Mouse (Mus musculus): ENCODE data around the gene Snrnp35. TPM values are rescaled to one million over a fixed set of nuclear protein-coding genes. Genes with fewer than 3 reads are reported as not detected.
"Not testable (repeated sequence)": the region's sequence is repeated elsewhere in the genome, so short reads cannot be mapped to it uniquely, and the experiment has no call there.

Gene Snrnp35
- polyA plus RNA-seq, 1 experiment from 2014 or later: 24.9 TPM

- no peak overlapping the region for H3K4me3 ChIP-seq
- no peak for ATAC-seq (replicated peaks)
- no peak overlapping the region for H3K4me2 ChIP-seq (replicated peaks)
- no peaks in the 10 kb centered on the region for H3K27me3 ChIP-seq
- H3K9ac ChIP-seq (replicated peaks): no peak overlapping the region
- H3K36me3 ChIP-seq: peaks cover 20% of the 10 kb centered on the region
- H3K9me3 ChIP-seq: no peaks in the 10 kb centered on the region
- WGBS: 90% methylated on average over 11 of the region's 11 CpGs
- H3K4me1 ChIP-seq: peaks cover 11% of the 10 kb centered on the region
- no peak overlapping the region for H3K27ac ChIP-seq (replicated peaks)
Observed at GRCm38 (mm10) chr5:124493455-124493854, 10.5 kb downstream of the Snrnp35 start.

- Histone ChIP-seq H3K9me3 (no peaks in the 10 kb centered on the region), H3K9ac (replicated peaks) (no peak overlapping the region), H3K4me2 (replicated peaks) (no peak overlapping the region), H3K27me3 (no peaks in the 10 kb centered on the region), H3K36me3 (peaks cover 14% of the 10 kb centered on the region), H3K4me3 (no peak overlapping the region), H3K27ac (replicated peaks) (peak overlapping the region; percentile 51), H3K4me1 (peaks cover 11% of the 10 kb centered on the region)
- WGBS: 59% methylated on average over 7 of the region's 7 CpGs
- ATAC-seq (replicated peaks): no peak
Observed at GRCm38 (mm10) chr5:124495547-124495946, 12.6 kb downstream of the Snrnp35 start.

DNA sequence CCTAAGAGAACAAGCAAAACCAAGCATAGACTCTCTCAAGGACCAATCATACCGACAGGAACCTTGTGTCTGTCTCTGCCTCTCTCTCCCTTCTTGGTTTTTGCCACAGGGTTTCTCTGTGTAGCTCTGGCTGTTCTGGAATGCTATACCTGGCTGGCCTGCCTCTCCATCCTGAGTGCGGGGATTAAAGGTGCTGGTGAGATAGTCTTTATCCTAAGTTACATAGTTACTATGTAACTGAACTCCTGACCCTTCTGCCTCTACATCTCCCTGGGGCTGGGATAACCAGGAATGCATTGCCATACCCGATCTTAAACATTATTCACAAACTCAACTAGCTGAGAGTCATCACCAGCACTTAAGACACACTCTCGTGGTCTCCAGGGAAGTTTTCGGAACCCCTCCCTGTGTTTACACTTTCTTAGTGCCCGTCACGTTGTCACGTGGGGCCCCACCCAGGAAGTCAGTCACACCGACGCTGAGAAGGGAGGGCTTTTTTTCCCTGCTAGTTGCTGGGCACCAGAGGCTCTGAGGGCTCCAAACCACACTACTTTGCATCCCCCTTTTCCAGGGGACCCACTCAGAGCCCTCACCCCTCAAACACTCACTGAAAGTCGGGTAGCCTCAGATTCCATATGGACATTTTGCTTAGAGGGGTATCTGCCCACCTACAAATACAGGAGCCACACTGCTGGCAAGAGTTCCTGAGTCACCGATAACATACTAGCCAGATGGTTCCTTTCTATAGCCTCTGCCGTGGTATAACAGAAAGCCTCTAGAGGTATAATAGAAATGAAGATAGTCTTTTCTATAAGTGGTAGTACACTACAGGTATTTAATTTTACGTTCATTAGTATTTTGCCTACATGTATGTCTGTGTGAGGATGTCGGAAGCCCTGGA is 13.9 kb downstream of the Snrnp35 start:
- Histone ChIP-seq H3K4me1 (peaks cover 11% of the 10 kb centered on the region), H3K4me2 (replicated peaks) (no peak overlapping the region), H3K36me3 (peaks cover 6% of the 10 kb centered on the region), H3K27me3 (no peaks in the 10 kb centered on the region), H3K27ac (replicated peaks) (no peak overlapping the region; the same call in 1 of the 2 replicates), H3K9me3 (no peaks in the 10 kb centered on the region), H3K4me3 (no peak overlapping the region), H3K9ac (replicated peaks) (no peak overlapping the region)
- WGBS: 89% methylated on average over 15 of the region's 15 CpGs
- no peak for ATAC-seq (replicated peaks)

DNA sequence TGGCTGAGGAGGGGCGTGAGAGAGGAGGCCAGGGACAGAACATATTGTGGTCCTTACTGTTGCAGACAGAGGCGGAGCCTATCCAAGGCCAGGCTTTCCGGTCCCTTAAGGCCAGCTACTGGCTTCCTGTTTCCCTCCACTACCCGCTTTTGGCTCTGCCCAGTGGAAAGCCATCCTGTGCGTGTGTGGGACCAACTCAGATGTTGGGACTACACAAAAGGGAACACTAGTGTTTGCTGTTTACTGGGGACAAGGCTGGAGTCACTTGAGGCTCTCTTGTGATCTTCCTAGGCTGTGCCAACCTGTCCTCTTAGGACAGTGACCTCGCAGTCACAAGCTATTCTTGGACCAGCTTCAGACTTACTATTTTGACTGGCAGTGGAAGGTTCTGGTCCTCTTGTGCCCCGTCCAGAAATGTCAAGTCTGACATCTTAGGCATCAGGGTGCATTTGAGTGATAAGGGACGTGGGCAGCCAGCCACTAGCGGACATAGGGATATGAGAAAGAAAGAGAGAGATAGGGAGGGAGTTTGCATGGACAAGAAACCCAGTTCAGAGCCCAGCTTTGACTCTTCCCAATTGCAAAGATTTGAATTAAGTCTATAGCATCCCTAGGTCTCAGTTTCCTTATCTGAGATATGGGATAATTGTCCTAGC is 15.4 kb downstream of the Snrnp35 start:
- ATAC-seq (replicated peaks): no peak
- Histone ChIP-seq H3K36me3 (peaks cover 7% of the 10 kb centered on the region; the same call in 1 of the 2 replicates), H3K9ac (replicated peaks) (no peak overlapping the region), H3K27ac (replicated peaks) (no peak overlapping the region), H3K27me3 (no peaks in the 10 kb centered on the region), H3K4me1 (peaks cover 11% of the 10 kb centered on the region), H3K4me3 (no peak overlapping the region), H3K4me2 (replicated peaks) (no peak overlapping the region), H3K9me3 (no peaks in the 10 kb centered on the region)
- WGBS: 83% methylated on average over 9 of the region's 9 CpGs

DNA sequence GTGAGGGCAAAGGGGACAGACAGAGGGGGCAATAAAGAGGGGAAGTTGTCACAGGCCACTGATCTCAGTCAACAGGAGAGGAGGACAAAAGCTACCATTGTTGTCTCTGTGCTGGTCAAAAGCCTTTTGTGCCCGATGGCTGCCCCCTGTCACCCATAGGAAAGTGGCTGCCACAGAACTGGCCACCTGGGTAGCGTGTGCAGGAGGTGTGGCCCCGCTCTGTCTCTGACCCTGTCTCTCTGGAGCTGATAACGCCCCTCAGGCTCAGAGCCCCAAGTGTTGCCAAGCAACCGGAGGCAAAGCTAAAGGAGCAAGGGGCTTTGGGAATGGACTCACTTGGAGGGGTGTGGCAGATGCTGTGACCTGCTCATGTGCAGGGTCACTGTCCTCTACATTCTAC is 16.1 kb downstream of the Snrnp35 start:
- no peak for ATAC-seq (replicated peaks)
- 24% methylated on average over 5 of the region's 5 CpGs for WGBS
- H3K36me3 ChIP-seq: peaks cover 7% of the 10 kb centered on the region; the same call in 1 of the 2 replicates

DNA sequence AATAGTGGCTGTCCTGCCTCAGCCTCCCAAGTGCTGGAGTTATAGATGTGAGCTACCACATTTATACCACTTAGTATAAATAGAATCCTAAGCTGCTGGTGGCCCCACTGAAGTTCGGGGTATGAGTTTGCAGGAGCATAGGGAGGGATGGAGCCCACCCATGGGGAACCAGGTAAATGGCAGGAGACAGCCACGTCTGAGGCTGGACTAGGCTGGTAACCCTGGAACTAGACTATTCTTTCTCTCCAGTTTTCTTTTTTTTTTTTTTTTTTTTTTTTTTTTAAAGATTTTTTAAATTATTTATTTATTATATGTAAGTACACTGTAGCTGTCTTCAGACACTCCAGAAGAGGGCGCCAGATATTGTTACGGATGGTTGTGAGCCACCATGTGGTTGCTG is 17.1 kb downstream of the Snrnp35 start:
- WGBS: 77% methylated on average over 4 of the region's 4 CpGs
- ATAC-seq (replicated peaks); H3K9me3 ChIP-seq; H3K9ac ChIP-seq (replicated peaks); H3K4me3 ChIP-seq; H3K27me3 ChIP-seq; H3K36me3 ChIP-seq; H3K27ac ChIP-seq (replicated peaks); H3K4me2 ChIP-seq (replicated peaks): not testable (repeated sequence)
- peaks cover 11% of the 10 kb centered on the region for H3K4me1 ChIP-seq

More for the DNA sequence above, 16.1 kb downstream of the Snrnp35 start:
- no peak overlapping the region for H3K27ac ChIP-seq (replicated peaks)
- H3K4me1 ChIP-seq: peaks cover 11% of the 10 kb centered on the region
- no peaks in the 10 kb centered on the region for H3K27me3 ChIP-seq
- H3K9ac ChIP-seq (replicated peaks): no peak overlapping the region
- no peaks in the 10 kb centered on the region for H3K9me3 ChIP-seq
- no peak overlapping the region for H3K4me3 ChIP-seq
- H3K4me2 ChIP-seq (replicated peaks): no peak overlapping the region

DNA sequence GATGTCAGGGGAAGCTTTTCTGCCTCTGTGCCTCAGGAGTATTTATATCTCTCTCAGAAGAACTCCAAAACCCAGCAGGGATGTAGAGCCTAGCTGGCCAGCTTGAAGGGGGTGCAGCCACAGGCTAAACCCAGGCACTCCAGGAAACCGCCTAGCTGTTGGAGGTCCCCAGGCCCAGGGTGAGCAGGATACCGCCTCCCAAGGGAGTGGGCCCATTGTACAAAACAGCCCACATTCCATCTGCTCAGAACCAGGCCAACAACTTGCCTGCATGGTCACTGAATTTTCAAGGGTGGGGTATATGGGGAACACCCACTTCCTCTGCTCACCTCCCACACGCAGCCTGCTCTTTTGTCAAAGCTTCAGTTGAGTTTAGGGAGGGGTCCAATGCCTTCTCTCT is 17.6 kb downstream of the Snrnp35 start:
- WGBS: over 99% methylated on average over 3 of the region's 3 CpGs
- H3K27ac ChIP-seq (replicated peaks): no peak overlapping the region

GRCm38 (mm10) chr5:124501541-124501940 is 18.6 kb downstream of the Snrnp35 start:
- Histone ChIP-seq H3K9me3 (no peaks in the 10 kb centered on the region), H3K27ac (replicated peaks) (no peak overlapping the region), H3K4me3 (no peak overlapping the region), H3K36me3 (peaks cover 7% of the 10 kb centered on the region; the same call in 1 of the 2 replicates), H3K9ac (replicated peaks) (no peak overlapping the region), H3K27me3 (no peaks in the 10 kb centered on the region), H3K4me1 (no peaks in the 10 kb centered on the region), H3K4me2 (replicated peaks) (no peak overlapping the region)
- 94% methylated on average over 10 of the region's 10 CpGs for WGBS
- ATAC-seq (replicated peaks): no peak

More for the DNA sequence above, 17.6 kb downstream of the Snrnp35 start:
- peaks cover 7% of the 10 kb centered on the region for H3K4me1 ChIP-seq
- no peaks in the 10 kb centered on the region for H3K9me3 ChIP-seq
- H3K9ac ChIP-seq (replicated peaks): no peak overlapping the region
- no peak for ATAC-seq (replicated peaks)
- no peaks in the 10 kb centered on the region for H3K27me3 ChIP-seq
- H3K36me3 ChIP-seq: peaks cover 7% of the 10 kb centered on the region; the same call in 1 of the 2 replicates
- H3K4me3 ChIP-seq: no peak overlapping the region
- no peak overlapping the region for H3K4me2 ChIP-seq (replicated peaks)

GRCm38 (mm10) chr5:124503742-124504141 is 20.8 kb downstream of the Snrnp35 start:
- Histone ChIP-seq H3K27me3 (no peaks in the 10 kb centered on the region), H3K9me3 (no peaks in the 10 kb centered on the region), H3K27ac (replicated peaks) (no peak overlapping the region), H3K36me3 (peaks cover 7% of the 10 kb centered on the region; the same call in 1 of the 2 replicates), H3K9ac (replicated peaks) (no peak overlapping the region), H3K4me3 (no peak overlapping the region), H3K4me2 (replicated peaks) (no peak overlapping the region), H3K4me1 (no peaks in the 10 kb centered on the region)
- ATAC-seq (replicated peaks): no peak
- WGBS: 61% methylated on average over 14 of the region's 14 CpGs

DNA sequence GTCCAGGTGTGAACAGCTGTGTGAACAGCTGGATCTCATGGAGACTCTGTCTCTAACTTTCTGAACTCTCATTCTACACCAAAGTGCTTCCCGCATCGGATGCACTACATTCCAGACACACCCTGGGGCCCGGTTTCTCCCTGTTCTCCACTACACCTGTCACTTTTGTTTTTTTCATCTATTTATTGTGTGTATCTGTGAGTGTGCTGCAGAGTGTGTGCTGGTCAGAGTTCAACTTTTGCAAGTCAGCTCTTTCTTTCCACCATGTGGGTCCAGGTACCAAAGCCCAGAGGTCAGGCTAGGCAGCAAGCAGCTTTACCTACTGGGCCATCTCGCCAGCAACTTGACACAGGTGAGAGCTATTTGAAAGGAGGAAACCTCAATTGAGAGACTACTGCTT is 22.3 kb downstream of the Snrnp35 start:
- no peaks in the 10 kb centered on the region for H3K27me3 ChIP-seq
- no peaks in the 10 kb centered on the region for H3K4me1 ChIP-seq
- no peaks in the 10 kb centered on the region for H3K9me3 ChIP-seq
- 92% methylated on average over 4 of the region's 4 CpGs for WGBS
- no peak overlapping the region for H3K9ac ChIP-seq (replicated peaks)
- no peak overlapping the region for H3K27ac ChIP-seq (replicated peaks)
- no peak for ATAC-seq (replicated peaks)
- no peak overlapping the region for H3K4me2 ChIP-seq (replicated peaks)
- peaks cover 7% of the 10 kb centered on the region; the same call in 1 of the 2 replicates for H3K36me3 ChIP-seq
- no peak overlapping the region for H3K4me3 ChIP-seq

GRCm38 (mm10) chr5:124506731-124507359 is 23.9 kb downstream of the Snrnp35 start:
- Histone ChIP-seq H3K9ac (replicated peaks) (no peak overlapping the region), H3K27me3 (no peaks in the 10 kb centered on the region), H3K4me3 (no peak overlapping the region), H3K4me1 (no peaks in the 10 kb centered on the region), H3K27ac (replicated peaks) (no peak overlapping the region), H3K9me3 (no peaks in the 10 kb centered on the region), H3K36me3 (peaks cover 4% of the 10 kb centered on the region; the same call in 1 of the 2 replicates), H3K4me2 (replicated peaks) (no peak overlapping the region)
- WGBS: 83% methylated on average over 10 of the region's 10 CpGs
- no peak for ATAC-seq (replicated peaks)

- WGBS: 96% methylated on average over 6 of the region's 6 CpGs
- no peak for ATAC-seq (replicated peaks)
Observed at GRCm38 (mm10) chr5:124509200-124509599, 26.3 kb downstream of the Snrnp35 start.

More at GRCm38 (mm10) chr5:124509200-124509599, 26.3 kb downstream of the Snrnp35 start:
- no peaks in the 10 kb centered on the region for H3K27me3 ChIP-seq
- no peaks in the 10 kb centered on the region for H3K4me1 ChIP-seq
- no peaks in the 10 kb centered on the region for H3K9me3 ChIP-seq
- H3K9ac ChIP-seq (replicated peaks): no peak overlapping the region
- no peak overlapping the region for H3K4me3 ChIP-seq
- no peak overlapping the region for H3K27ac ChIP-seq (replicated peaks)
- H3K36me3 ChIP-seq: peaks cover 10% of the 10 kb centered on the region
- no peak overlapping the region for H3K4me2 ChIP-seq (replicated peaks)
